Mouse (Mus musculus): ENCODE data around the gene Ajuba. TPM values are rescaled to one million over a fixed set of nuclear protein-coding genes. Genes with fewer than 3 reads are reported as not detected.
A peak's percentile ranks its signal among the peaks of the same experiment; 100 is the strongest.

The Ajuba gene
- polyA plus RNA-seq, 1 experiment = 30.8 TPM

DNA sequence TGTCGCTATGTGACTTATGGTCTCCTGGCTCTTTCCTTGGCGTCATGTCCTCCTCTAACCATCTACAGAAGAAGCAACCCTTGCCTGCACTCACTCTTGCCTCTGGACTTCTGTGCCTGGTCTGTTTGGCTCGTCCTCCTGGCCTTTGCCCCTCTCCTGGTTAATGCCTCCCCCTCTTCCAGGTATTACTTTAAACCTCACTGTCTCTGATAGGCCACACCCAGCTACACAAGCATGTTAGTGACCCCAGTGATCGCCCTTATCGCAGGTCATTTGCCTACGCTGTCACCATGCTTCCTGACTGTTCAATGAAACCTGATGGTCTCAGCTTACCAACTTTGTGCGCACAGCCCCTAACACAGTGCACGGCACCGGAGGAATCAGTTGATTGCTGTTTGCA lies 5.2 kb upstream of the Ajuba start:
- no peak overlapping the region for H3K4me3 ChIP-seq
- H3K4me2 ChIP-seq (ENCODE audit: low read depth) = no peak overlapping the region
- no peaks in the 10 kb centered on the region for H3K79me2 ChIP-seq (ENCODE audit: control insufficient read depth, insufficient read depth)
- no peaks in the 10 kb centered on the region for H3K27me3 ChIP-seq (ENCODE audit: control insufficient read depth, insufficient read depth, insufficient read length)
- no peak overlapping the region for H3ac ChIP-seq (ENCODE audit: control insufficient read depth, insufficient read length)
- no peak for TF ChIP-seq MAX (IDR thresholded peaks at IDR 0.05; ENCODE audit: low read depth)
- TF ChIP-seq REST (IDR thresholded peaks at IDR 0.05; ENCODE audit: insufficient read depth, insufficient read length) = no peak
- peaks cover 5% of the 10 kb centered on the region for H3K36me3 ChIP-seq (ENCODE audit: control insufficient read depth, insufficient read depth)

DNA sequence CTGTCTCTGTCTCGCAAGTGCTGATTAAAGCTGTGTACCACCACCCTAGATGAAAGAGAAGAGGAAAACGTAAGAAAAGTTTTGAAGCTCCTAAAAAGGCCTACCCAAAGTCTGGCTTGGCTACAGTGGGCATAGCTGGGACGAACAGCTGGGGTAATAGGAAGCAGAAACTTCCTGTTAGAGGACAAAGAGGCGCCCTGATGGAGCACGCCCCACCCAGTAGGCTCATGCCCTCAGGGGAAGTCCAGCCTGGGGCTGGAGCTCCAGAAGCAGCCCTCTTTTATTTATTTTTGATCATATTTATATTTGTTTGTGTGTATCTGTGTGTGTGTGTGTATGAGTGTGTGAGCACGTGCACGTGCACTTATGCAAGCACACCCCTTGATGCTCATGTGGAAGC lies 2.3 kb upstream of the Ajuba start:
- no peak overlapping the region for H3ac ChIP-seq (ENCODE audit: control insufficient read depth, insufficient read length)
- TF ChIP-seq SRF (IDR thresholded peaks at IDR 0.05; ENCODE audit: control insufficient read depth, insufficient read length, low read depth) = no peak
- no peak for TF ChIP-seq REST (IDR thresholded peaks at IDR 0.05; ENCODE audit: insufficient read depth, insufficient read length)
- no peak overlapping the region for H3K4me3 ChIP-seq
- H3K79me2 ChIP-seq (ENCODE audit: control insufficient read depth, insufficient read depth) = peaks cover 24% of the 10 kb centered on the region
- H3K36me3 ChIP-seq (ENCODE audit: control insufficient read depth, insufficient read depth) = peaks cover 5% of the 10 kb centered on the region
- no peak overlapping the region for H3K4me2 ChIP-seq (ENCODE audit: low read depth)
- H3K27me3 ChIP-seq (ENCODE audit: control insufficient read depth, insufficient read depth, insufficient read length) = no peaks in the 10 kb centered on the region

DNA sequence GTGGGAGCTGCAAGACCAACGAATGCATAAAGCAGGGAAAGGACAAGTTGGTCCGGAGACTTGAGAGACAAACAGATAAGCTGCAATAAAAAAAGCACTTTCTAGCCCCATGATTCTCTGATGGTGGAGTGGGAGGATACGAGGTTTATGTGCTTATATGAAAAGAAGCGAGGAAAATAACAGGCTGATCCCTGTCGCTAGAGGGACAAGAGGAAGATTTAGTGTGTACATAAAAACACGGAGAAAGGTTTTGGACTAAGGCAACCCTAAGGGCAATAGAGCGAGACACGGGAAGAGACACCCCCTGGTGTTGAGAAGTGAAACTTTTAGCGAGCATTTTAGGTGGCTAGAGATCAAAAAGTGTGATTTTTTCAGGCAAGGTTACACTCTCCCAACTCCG lies 705 bp upstream of the Ajuba start:
- H3ac ChIP-seq (ENCODE audit: control insufficient read depth, insufficient read length) = peak overlapping the region; percentile 95
- peak overlapping the region; percentile 97 for H3K4me3 ChIP-seq
- H3K27me3 ChIP-seq (ENCODE audit: control insufficient read depth, insufficient read depth, insufficient read length) = no peaks in the 10 kb centered on the region
- no peaks in the 10 kb centered on the region for H3K36me3 ChIP-seq (ENCODE audit: control insufficient read depth, insufficient read depth)
- peak overlapping the region; percentile 99 for H3K4me2 ChIP-seq (ENCODE audit: low read depth)
- TF ChIP-seq POLR2A (IDR thresholded peaks at IDR 0.05; ENCODE audit: insufficient read length, low read depth) (no peak), REST (IDR thresholded peaks at IDR 0.05; ENCODE audit: insufficient read depth, insufficient read length) (no peak), MYOG (IDR thresholded peaks at IDR 0.05; ENCODE audit: control insufficient read depth in 1 of 3, insufficient read depth in 1 of 3, insufficient read length in 2 of 3, low read depth in 2 of 3) (no peak), TCF3 (IDR thresholded peaks at IDR 0.05; ENCODE audit: insufficient read length, low read depth) (no peak), MYOD1 (IDR thresholded peaks at IDR 0.05; ENCODE audit: control insufficient read depth in 1 of 3, insufficient read length in 2 of 3, low read depth in 2 of 3) (no peak), USF1 (IDR thresholded peaks at IDR 0.05; ENCODE audit: low read depth) (no peak), E2F4 (IDR thresholded peaks at IDR 0.05; ENCODE audit: insufficient read depth) (no peak), TCF12 (IDR thresholded peaks at IDR 0.05; ENCODE audit: insufficient read depth, poor library complexity, severe bottlenecking) (no peak), SRF (IDR thresholded peaks at IDR 0.05; ENCODE audit: control insufficient read depth, insufficient read length, low read depth) (no peak), CEBPB (IDR thresholded peaks at IDR 0.05; ENCODE audit: insufficient read depth, poor library complexity, severe bottlenecking) (no peak), MAX (IDR thresholded peaks at IDR 0.05; ENCODE audit: low read depth) (no peak), POLR2AphosphoS2 (IDR thresholded peaks at IDR 0.05; ENCODE audit: insufficient read length, low read depth) (no peak)
- H3K79me2 ChIP-seq (ENCODE audit: control insufficient read depth, insufficient read depth) = peaks cover 40% of the 10 kb centered on the region

DNA sequence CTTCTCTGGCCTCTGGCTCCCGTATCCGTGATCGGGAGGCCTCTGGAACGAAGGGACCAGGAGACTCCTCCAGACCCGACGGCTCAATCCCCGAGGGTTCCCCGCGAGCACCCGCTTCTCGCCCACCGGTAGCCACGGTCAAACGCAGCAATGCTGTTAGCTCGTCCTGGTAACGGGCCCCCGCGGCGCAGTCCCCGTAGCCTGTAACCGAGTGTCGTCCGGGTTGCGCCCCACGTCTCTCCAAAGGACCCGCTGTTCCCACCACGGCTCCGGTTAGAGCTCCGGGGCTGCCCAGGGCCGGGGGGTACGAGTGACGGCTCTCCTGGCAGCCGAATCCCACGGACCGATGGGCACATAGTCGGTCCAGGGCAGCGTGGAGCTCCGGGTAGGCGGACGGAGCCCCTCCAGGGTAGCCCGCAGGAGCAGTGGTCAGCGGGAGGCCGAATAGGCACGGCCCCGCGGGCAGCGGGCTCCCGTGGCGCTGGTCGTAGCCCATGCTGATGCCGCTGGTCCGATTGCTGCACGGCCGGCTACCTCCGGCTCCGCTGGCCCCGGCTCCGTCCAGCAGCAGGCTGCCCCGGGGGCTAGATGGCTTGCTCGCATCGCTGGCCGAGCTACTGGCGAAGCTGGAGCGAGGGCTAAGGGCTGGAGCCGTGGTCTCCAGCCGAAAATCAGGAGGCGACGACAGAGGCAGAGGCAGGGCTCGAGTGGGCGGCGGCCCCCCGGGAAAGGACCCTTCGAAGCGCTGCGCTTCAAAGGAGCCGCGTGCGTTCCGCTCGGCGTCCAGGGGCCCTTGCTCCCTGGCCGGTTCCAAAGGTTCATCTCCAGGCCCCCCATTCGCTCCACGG lies 893 bp downstream of the Ajuba start:
- H3K79me2 ChIP-seq (ENCODE audit: control insufficient read depth, insufficient read depth) = peaks cover 54% of the 10 kb centered on the region
- H3K4me3 ChIP-seq = peak overlapping the region; percentile 97
- H3K4me2 ChIP-seq (ENCODE audit: low read depth) = peak overlapping the region; percentile 99
- TF ChIP-seq POLR2A (IDR thresholded peaks at IDR 0.05; ENCODE audit: insufficient read length, low read depth) (peak; percentile 36), MYOD1 (IDR thresholded peaks at IDR 0.05; ENCODE audit: control insufficient read depth in 1 of 3, insufficient read length in 2 of 3, low read depth in 2 of 3) (no peak), E2F4 (IDR thresholded peaks at IDR 0.05; ENCODE audit: insufficient read depth) (no peak), TCF12 (IDR thresholded peaks at IDR 0.05; ENCODE audit: insufficient read depth, poor library complexity, severe bottlenecking) (no peak), SRF (IDR thresholded peaks at IDR 0.05; ENCODE audit: control insufficient read depth, insufficient read length, low read depth) (no peak), CEBPB (IDR thresholded peaks at IDR 0.05; ENCODE audit: insufficient read depth, poor library complexity, severe bottlenecking) (no peak), USF1 (IDR thresholded peaks at IDR 0.05; ENCODE audit: low read depth) (no peak), MYOG (IDR thresholded peaks at IDR 0.05; ENCODE audit: control insufficient read depth in 1 of 3, insufficient read depth in 1 of 3, insufficient read length in 2 of 3, low read depth in 2 of 3) (peak in 1 of 3 experiments; percentile 0), MAX (IDR thresholded peaks at IDR 0.05; ENCODE audit: low read depth) (no peak), TCF3 (IDR thresholded peaks at IDR 0.05; ENCODE audit: insufficient read length, low read depth) (no peak), POLR2AphosphoS2 (IDR thresholded peaks at IDR 0.05; ENCODE audit: insufficient read length, low read depth) (peak; percentile 11), REST (IDR thresholded peaks at IDR 0.05; ENCODE audit: insufficient read depth, insufficient read length) (no peak)
- H3ac ChIP-seq (ENCODE audit: control insufficient read depth, insufficient read length) = peak overlapping the region; percentile 95
- no peaks in the 10 kb centered on the region for H3K27me3 ChIP-seq (ENCODE audit: control insufficient read depth, insufficient read depth, insufficient read length)
- H3K36me3 ChIP-seq (ENCODE audit: control insufficient read depth, insufficient read depth) = no peaks in the 10 kb centered on the region

DNA sequence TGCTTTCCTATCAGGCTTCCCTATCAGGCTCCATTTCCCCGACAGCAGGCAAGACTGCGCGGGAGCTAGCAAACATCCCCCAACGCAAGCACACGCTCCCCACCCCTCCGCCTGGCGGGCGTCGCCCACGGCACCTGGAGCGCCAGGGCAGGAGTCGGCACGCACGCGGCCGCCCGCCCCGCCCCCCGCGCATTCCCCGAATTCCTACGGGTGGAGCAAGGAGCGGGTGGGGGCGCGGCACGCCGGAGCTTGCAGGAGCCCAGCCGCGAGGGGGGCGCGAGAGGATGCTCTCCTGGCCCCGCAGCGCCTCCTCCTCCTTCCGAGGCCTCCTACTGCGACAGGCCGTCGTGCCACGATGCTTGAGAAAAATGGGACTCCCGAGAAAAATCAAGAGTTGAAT lies 1.7 kb downstream of the Ajuba start:
- Histone ChIP-seq H3K4me3 (peak overlapping the region; percentile 97), H3K4me2 (ENCODE audit: low read depth) (peak overlapping the region; percentile 99)
- peak in 2 of 3 experiments; percentile 47 to 88 for TF ChIP-seq MYOD1 (IDR thresholded peaks at IDR 0.05; ENCODE audit: control insufficient read depth in 1 of 3, insufficient read length in 2 of 3, low read depth in 2 of 3)
- TF ChIP-seq TCF12 (IDR thresholded peaks at IDR 0.05; ENCODE audit: insufficient read depth, poor library complexity, severe bottlenecking) = no peak
- TF ChIP-seq MYOG (IDR thresholded peaks at IDR 0.05; ENCODE audit: control insufficient read depth in 1 of 3, insufficient read depth in 1 of 3, insufficient read length in 2 of 3, low read depth in 2 of 3) = peak in 2 of 3 experiments; percentile 85 to 91
- TF ChIP-seq SRF (IDR thresholded peaks at IDR 0.05; ENCODE audit: control insufficient read depth, insufficient read length, low read depth) = no peak
- peak; percentile 68 for TF ChIP-seq POLR2A (IDR thresholded peaks at IDR 0.05; ENCODE audit: insufficient read length, low read depth)
- TF ChIP-seq TCF3 (IDR thresholded peaks at IDR 0.05; ENCODE audit: insufficient read length, low read depth) = peak; percentile 57

More for the DNA sequence above, 1.7 kb downstream of the Ajuba start:
- Histone ChIP-seq H3K79me2 (ENCODE audit: control insufficient read depth, insufficient read depth) (peaks cover 54% of the 10 kb centered on the region), H3K27me3 (ENCODE audit: control insufficient read depth, insufficient read depth, insufficient read length) (no peaks in the 10 kb centered on the region), H3ac (ENCODE audit: control insufficient read depth, insufficient read length) (peak overlapping the region; percentile 95), H3K36me3 (ENCODE audit: control insufficient read depth, insufficient read depth) (no peaks in the 10 kb centered on the region)

Data from myocyte (in vitro differentiated cells).